Mouse (Mus musculus): ENCODE data around the gene Pdp2. TPM values are rescaled to one million over a fixed set of nuclear protein-coding genes. Genes with fewer than 3 reads are reported as not detected.
A peak's percentile ranks its signal among the peaks of the same experiment; 100 is the strongest.
"Not testable (repeated sequence)": the region's sequence is repeated elsewhere in the genome, so short reads cannot be mapped to it uniquely, and the experiment has no call there.

The Pdp2 gene
- total RNA-seq, 2 experiments from 2014 or later, result 34.8 to 34.9 TPM

DNA sequence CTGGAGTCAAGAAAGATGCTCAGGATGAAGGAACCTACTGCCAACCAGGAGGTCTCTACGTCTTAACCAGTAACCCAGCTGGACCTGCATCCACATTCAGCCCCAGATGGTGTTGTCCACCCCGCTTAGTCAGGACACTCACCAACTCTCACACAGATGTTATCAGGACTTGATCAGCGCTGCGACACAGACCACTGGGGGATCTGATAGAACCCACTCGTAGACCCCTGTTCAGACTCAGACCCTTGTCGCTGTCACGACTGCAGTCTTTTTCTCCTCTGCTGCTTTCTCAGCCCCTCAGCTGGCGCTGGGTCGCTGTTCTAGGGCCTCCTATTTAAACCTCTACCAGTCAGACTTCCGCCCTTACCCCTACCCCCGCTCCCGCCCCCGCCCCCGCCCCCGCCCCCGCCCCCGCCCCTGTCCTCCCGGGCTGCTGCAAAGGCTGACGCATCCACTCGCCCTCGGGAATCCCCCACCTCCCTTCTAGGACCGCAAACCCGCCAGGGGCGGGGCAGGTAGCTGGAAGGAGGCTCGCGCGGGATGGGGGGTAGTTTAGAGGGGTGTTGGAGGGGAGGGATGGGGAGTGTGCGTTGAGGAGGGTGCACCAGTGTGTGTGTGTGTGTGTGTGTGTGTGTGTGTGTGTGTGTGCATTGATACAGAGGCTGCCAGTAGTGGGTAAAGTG is 39.9 kb downstream of the Pdp2 start, which contains the start of gene Rrad:
TSS of gene Rrad (minus strand) at position 347 of the 683 bp plus-strand sequence.
- peak in 1 of 2 experiments; percentile 45 for DNase-seq (ENCODE audit: low spot score in 2 of 2)

DNA sequence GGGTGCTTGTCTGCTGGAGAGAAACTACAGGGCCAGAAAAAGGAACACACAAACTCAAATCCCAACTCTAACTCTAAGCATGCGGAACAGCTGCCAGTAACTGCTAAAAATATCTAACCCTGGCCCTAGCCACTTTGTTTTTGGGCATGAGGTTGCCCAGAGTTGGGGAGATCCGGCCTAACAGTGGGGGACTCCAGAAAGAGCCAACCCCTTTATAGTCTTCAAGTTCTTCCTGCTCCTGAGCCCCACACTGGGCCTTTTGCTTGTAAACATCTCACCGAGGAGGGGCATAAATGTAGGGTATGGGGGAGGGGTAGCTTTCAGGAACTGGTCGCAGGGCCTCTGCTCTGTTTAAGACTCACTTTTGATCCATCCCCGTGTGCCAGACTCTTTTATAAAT is 40.7 kb downstream of the Pdp2 start:
- DNase-seq (ENCODE audit: low spot score in 2 of 2), result no peak

DNA sequence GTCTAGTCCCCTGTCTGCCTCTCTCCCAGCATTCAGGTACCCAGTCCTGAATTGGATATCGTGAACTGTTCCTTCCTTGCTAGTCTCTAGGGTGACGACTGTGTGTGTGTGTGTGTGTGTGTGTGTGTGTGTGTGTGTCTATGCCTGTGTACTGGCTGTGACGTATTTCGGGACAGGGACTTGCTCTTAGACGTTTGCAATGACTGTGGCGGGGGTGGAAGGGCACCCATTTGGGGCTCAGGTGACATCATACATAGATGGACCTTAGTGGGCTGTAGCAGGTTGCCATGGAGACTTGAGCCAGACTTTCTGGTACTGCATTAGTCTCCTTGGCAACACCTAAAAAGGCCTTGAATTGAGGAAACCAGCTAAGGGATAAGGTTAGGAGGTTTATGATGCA is 41.2 kb downstream of the Pdp2 start:
- DNase-seq (ENCODE audit: low spot score in 2 of 2), result peak; percentile 1 to 16

DNA sequence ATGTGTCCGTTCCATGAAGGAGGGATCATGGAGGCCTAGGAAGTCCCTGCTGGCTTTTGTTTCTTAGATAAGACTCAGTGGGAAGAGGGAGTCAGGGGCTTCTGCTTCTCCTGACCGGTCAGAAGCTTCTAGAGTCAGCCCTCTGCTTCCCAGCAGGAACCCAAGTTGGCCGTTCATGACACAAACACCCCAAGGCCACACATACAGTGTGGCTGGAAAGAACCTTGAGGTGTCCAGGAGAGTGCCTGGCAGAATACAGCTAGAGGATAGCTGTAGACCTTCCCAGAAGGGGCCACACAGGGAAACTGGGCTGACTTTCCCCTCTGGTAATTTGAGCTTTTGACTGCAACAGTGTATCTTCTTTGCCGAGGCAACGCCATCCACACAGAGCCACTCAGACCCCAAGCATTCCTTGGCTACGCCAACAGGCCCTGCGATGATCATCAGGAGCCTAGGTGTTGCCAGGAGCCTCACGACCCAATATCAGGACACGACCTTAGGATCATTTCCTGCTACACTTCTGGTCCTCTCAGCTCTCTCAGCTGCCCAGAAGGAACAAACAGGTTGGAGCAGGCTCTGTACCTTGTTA is 42.0 kb downstream of the Pdp2 start:
- peak in 1 of 2 experiments; percentile 25 for DNase-seq (ENCODE audit: low spot score in 2 of 2)

DNA sequence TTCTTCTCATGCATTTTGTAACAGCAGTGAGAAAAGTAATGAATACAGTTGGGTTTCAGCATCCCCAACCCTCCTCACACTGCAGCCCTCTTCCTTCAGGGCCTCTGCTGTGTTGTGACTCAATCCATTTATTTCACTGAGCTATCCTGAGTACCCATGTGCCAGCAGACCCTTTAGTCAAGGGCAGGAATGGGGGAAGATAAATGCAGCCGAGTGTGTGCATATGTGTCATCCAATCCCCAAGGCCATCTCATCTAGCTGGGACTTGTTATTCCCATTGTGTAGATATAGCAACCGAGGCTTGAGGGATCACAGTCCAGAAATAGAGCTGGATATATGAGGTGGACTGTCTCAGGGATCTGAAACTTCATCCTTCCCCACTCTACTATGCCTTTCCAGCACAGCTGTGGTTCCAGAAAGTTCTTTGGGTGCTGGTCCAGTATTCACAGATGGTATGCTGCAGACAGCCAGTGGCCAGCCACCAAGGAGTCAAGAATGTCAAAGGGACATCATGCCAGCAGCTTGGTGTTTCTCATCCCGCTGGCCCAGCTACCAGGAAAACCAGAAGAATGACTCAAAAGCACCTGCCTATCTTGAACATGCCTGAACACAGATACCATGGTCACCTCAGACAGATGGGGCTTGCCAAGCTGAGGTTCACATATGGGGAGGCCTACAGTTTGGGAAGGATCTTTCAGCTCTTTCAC is 43.9 kb downstream of the Pdp2 start:
- DNase-seq (ENCODE audit: low spot score in 2 of 2), result no peak

DNA sequence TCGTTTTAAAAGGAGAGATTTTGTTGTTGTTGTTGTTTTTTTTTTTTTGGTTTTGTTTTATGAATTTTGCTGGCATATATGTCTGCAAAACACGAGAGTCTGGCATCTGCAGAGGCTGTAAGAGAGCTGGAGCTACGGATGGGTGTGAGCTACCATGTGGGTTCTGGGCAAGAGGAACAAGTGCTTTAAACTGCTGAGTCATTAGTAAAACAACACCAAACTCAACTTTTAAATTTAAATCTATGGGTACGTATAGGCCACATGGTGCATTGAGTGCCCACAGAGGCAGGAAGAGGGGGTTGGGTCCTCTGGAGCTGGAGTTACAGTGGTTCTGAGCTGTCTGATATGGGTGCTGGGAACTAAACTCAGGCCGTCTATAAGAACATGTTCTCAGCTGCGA is 46.8 kb downstream of the Pdp2 start:
- DNase-seq (ENCODE audit: low spot score in 2 of 2), result no peak

DNA sequence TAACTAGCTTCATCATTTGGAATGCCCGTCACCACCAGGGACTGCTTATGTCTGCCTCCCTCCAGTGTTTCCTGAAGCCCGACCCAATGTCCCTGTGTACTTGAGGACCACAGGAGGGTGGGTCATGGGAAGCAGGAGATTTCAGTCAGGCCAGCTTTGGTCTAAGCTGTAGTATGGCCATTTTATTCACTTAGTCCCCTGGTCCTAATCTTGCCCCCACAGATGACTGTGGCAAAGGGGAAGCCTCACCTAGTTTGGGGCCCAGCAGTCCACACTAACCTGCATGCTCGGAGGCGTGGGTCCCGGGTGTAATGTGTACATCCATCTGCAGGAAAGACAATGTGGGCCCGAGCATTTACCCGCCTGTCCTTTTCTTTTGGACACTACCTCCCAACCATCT is 49.0 kb downstream of the Pdp2 start:
- no peak for DNase-seq (ENCODE audit: low spot score in 2 of 2)

DNA sequence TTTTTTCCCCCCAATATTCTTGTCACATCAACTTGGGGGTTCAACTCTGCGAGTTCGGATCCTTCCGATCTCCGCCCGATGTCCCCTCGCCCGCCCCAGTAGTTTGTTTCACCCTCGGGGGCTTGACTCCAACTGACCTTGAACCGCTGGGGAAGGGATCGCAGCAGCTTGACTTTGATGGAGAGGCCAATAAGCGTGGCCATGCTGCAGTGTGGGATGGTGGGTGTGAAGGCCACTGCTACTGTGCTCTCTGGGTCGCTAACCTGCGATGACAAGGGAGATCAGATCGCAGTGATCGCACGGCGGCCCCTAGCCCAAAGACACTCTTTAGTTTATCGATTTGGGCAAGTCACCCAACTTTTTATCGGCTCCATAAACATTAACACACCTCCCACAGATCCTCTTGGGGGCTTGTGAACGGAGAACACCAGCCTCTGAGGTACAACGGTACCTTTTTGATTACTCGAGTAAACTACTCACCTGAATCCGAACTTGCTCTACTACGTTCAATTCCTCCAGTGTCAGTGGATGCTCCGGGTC is 49.6 kb downstream of the Pdp2 start:
- no peak for DNase-seq (ENCODE audit: low spot score in 2 of 2)

DNA sequence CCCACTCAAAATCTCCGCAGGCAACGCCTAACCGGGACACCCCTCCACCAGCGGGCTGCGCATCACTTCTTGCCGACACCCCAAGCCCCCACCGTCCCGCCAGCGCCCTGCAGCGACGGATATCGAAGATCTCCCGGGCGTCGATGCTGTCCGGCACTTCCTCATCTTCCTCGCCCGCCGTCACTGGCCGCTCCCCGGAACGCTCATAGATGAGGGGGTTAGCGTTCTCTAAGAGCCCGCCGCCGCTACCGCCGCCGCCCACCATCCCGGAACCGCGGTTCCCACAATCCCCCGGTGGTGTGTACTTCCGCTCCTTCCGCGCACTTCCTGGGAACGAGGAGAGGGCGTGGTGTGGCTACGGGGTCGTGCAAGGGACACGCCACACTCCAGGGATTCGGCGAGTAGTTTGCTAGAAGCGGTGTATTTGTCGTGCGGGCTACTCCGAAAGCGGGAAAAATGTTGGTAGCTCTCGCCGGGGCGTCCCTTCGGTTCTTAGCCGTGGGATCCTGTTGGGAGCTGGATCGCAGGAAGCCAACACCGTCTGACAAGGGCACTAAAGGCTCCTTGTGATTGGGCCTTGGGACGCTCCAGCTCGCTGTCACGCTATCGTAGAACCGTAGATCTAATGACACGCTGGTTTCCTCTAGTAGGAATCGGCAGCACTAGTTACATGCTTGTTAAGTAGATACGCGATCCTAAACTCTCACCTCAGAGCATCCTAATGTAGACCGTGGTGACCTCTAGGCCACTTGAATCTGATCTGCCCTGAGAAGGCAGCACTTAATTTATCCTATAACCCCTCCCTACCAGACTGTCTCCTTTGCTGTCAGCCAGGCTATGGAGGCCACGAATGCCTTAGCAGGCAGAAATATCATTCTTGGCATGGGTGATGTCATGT is 50.4 kb downstream of the Pdp2 start, which contains the start of gene Ciao2b:
TSS of gene Ciao2b (minus strand) at position 540 of the 898 bp plus-strand sequence.
- peak; percentile 87 to 88 for DNase-seq (ENCODE audit: low spot score in 2 of 2)

DNA sequence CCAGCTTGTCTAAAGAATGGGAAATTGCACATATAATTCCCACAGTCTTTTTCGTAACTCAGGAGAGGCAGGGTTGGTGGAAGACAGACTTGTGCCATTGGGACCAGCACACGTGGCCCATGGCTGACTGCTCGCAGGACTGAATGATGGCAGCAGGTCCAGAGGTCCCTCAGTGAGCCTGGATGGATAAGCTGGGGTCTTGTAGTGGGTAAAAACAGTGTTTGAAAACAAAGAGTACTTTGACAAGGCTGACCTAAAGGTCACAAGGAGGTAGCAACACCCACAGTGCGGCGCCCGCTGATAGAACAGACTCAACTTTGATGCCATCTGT is 51.0 kb downstream of the Pdp2 start:
- DNase-seq (ENCODE audit: low spot score in 2 of 2), result no peak

DNA sequence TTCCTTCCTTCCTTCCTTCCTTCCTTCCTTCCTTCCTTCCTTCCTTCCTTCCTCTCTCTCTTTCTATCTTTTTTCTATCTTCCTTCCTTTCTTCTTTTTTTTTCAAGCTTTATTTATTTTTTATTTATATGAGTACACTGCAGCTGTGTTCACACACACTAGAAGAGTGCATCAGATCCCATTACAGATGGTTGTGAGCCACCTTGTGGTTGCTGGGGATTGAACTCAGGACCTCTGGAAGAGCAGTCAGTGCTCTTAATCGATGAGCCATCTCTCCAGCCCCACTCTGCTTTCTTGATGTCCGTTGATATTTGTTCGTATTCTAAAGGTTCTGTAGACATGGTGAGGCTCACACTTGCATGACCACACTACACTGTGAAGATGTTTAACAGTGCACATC is 52.9 kb downstream of the Pdp2 start:
- not testable (repeated sequence) for DNase-seq (ENCODE audit: low spot score in 2 of 2)

Other genes starting within 250 kb of the Pdp2 start
- gene Cmtm4, start 195.6 kb upstream of the Pdp2 start, total RNA-seq (2021), result 10 to 100 TPM; 39.6 to 44.5 TPM
- 100 to 1,000 TPM; 113 to 159 TPM for gene Dync1li2, start 148.4 kb upstream of the Pdp2 start, total RNA-seq (2021)
- gene Terb1, start 81.5 kb upstream of the Pdp2 start, total RNA-seq (2021), result under 1 TPM in 1 of 2 experiments, not detected in 1; 0.19 TPM
- gene Nae1, start 56.8 kb upstream of the Pdp2 start, total RNA-seq (2021), result 10 to 100 TPM; 31.2 to 38.1 TPM
- 1 to 10 TPM; 1.6 to 3.1 TPM for gene Car7, start 56.8 kb upstream of the Pdp2 start, total RNA-seq (2021)
- gene Cdh16, start 32.9 kb downstream of the Pdp2 start, total RNA-seq (2021), result under 1 TPM in 1 of 2 experiments, not detected in 1; 0.86 TPM
- 1 to 10 TPM; 2.7 to 9.4 TPM for gene Rrad, start 39.9 kb downstream of the Pdp2 start, total RNA-seq (2021)
- gene Ciao2b, start 50.5 kb downstream of the Pdp2 start, total RNA-seq (2021), result 10 to 100 TPM; 40.7 to 50.0 TPM
- not detected for gene Ces2a, start 142.6 kb downstream of the Pdp2 start, total RNA-seq (2021)
- under 1 TPM; 0.19 to 0.36 TPM for gene Ces2b, start 240.1 kb downstream of the Pdp2 start, total RNA-seq (2021)